ENCODE assay signal across 16 mouse cellular contexts in the genomic region with DNA sequence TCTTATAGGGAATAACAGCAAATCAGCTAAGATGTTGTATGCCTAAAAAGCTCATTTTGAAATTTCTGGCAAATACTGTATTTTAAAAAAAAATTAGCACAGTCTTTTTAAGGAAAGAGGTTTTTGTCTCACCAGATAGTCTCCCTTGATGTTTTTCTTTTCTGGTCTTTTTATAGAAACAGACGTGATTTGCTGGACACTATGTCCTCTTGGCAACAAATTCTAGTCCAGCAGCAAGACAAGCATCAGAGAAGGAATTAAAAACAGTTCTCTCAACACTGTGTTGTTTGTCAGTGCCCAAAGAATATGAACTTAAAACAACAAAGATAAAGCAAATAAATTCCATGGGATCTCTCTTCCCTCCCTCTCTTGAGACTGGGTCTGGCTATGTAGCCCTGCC.
DNase-seq lines count a peak whose midpoint lies in the region; ATAC-seq and TF ChIP-seq lines count a peak whose summit lies in the region.
"Had no signal": no experiment of that assay in that cellular context is flagged by ENCODE, and none has a peak within 500 bp of the region (broad histone marks: within the 10 kb centered on the region; RNA-seq: fewer than 3 reads in every experiment).

No protein-coding gene starts in this region.

- WGBS in heart, embryonic 11.5 days (ENCODE audit: insufficient replicate concordance), result 18% methylated on average over 1 of the region's 1 CpGs
- 40% methylated on average over 1 of the region's 1 CpGs for WGBS in kidney, adult 2 months
- WGBS in lung, postnatal 0 days, result 42% methylated on average over 1 of the region's 1 CpGs
- WGBS in lung, adult 2 months, result 29% methylated on average over 1 of the region's 1 CpGs

- H3K4me2 ChIP-seq in heart, embryonic 11.5 days, result no peak overlapping the region
- no peak overlapping the region for H3K4me2 ChIP-seq in lung, postnatal 0 days (replicated peaks; ENCODE audit: low read depth, low read length)
- H3K4me2 ChIP-seq: forebrain, embryonic 12.5 days; liver, embryonic 12.5 days; midbrain, embryonic 12.5 days had no signal

- H3K4me3 ChIP-seq in heart, embryonic 11.5 days (ENCODE audit: low read depth, low read length), result no peak overlapping the region
- no peak overlapping the region for H3K4me3 ChIP-seq in kidney, adult 2 months (ENCODE audit: insufficient read depth, low read depth, low read length)
- no peak overlapping the region for H3K4me3 ChIP-seq in lung, postnatal 0 days (ENCODE audit: low read depth, low read length)
- no peak overlapping the region for H3K4me3 ChIP-seq in lung, adult 2 months (replicated peaks; ENCODE audit: extremely low read depth, low read depth, low read length)
- H3K4me3 ChIP-seq: forebrain, embryonic 12.5 days; liver, embryonic 12.5 days; midbrain, embryonic 12.5 days had no signal

- no peak for TF ChIP-seq CTCF in kidney, adult 2 months (conservative IDR thresholded peaks at IDR 0.05; ENCODE audit: insufficient read depth, insufficient read length, low read depth, low read length)
- no peak for TF ChIP-seq CTCF in lung, postnatal 0 days (IDR thresholded peaks at IDR 0.05)
- no peak for TF ChIP-seq CTCF in lung, adult 2 months (IDR thresholded peaks at IDR 0.05; ENCODE audit: insufficient read depth, low read length)

- no peaks in the 10 kb centered on the region for H3K36me3 ChIP-seq in heart, embryonic 11.5 days (ENCODE audit: control insufficient read depth, insufficient read depth, low read length)
- H3K36me3 ChIP-seq in kidney, adult 2 months (ENCODE audit: control insufficient read depth, insufficient read depth, low read length), result no peaks in the 10 kb centered on the region
- no peaks in the 10 kb centered on the region for H3K36me3 ChIP-seq in lung, postnatal 0 days (ENCODE audit: insufficient read depth, low read length)
- H3K36me3 ChIP-seq: forebrain, embryonic 12.5 days; liver, embryonic 12.5 days; midbrain, embryonic 12.5 days had no signal

- peak; percentile 49 to 68 for DNase-seq in heart, adult 18-20 months
- DNase-seq in kidney, adult 2 months, result peak; percentile 44
- no peak for DNase-seq in kidney, postnatal 25 days
- DNase-seq in lung, postnatal 0 days (ENCODE audit: low spot score), result peak; percentile 80
- DNase-seq in lung, adult 2 months, result no peak
- peak; percentile 46 for DNase-seq in skeletal muscle tissue, adult 2 months (ENCODE audit: low read depth, low spot score)
- DNase-seq in frontal cortex, postnatal 36 days (ENCODE audit: low spot score in 2 of 2), result no peak
- DNase-seq: cerebellum, adult 8-10 months; kidney, adult 8-10 months; retina, postnatal 1 day; right cerebral cortex, postnatal 4 days; thymus, postnatal 36 days had no signal

- no peaks in the 10 kb centered on the region for H3K9me3 ChIP-seq in heart, embryonic 11.5 days (replicated peaks; ENCODE audit: control insufficient read depth, low read length)
- no peaks in the 10 kb centered on the region for H3K9me3 ChIP-seq in lung, postnatal 0 days (ENCODE audit: low read length)
- H3K9me3 ChIP-seq: forebrain, embryonic 12.5 days; liver, embryonic 12.5 days; midbrain, embryonic 12.5 days had no signal

- no peak overlapping the region for H3K9ac ChIP-seq in heart, embryonic 11.5 days (ENCODE audit: low read depth, low read length)
- H3K9ac ChIP-seq in lung, postnatal 0 days (replicated peaks; ENCODE audit: low read depth), result no peak overlapping the region
- H3K9ac ChIP-seq: forebrain, embryonic 12.5 days; liver, embryonic 12.5 days; midbrain, embryonic 12.5 days had no signal

- H3K27ac ChIP-seq in heart, embryonic 11.5 days (ENCODE audit: low read depth, low read length), result no peak overlapping the region
- 0 out of 2 replicates have a peak overlapping the region, but pooled peaks have one; percentile 45 for H3K27ac ChIP-seq in kidney, adult 2 months (ENCODE audit: insufficient read depth, low read depth, low read length)
- H3K27ac ChIP-seq in lung, postnatal 0 days (ENCODE audit: low read length), result no peak overlapping the region
- H3K27ac ChIP-seq: forebrain, embryonic 12.5 days; liver, embryonic 12.5 days; midbrain, embryonic 12.5 days had no signal

- TF ChIP-seq POLR2A in kidney, adult 2 months (IDR thresholded peaks at IDR 0.05; ENCODE audit: low read depth, low read length), result no peak
- no peak for TF ChIP-seq POLR2A in lung, adult 2 months (IDR thresholded peaks at IDR 0.05; ENCODE audit: borderline replicate concordance, extremely low read depth, low read depth, low read length)

- ATAC-seq in heart, embryonic 11.5 days (replicated peaks; ENCODE audit: insufficient number of reproducible peaks, low FRiP score, low TSS enrichment), result no peak
- peak; percentile 30 for ATAC-seq in lung, postnatal 0 days
- ATAC-seq: liver, embryonic 12.5 days had no signal

- no peaks in the 10 kb centered on the region for H3K27me3 ChIP-seq in heart, embryonic 11.5 days (ENCODE audit: control insufficient read depth, insufficient read depth, low read length)
- H3K27me3 ChIP-seq in kidney, adult 2 months (replicated peaks; ENCODE audit: control insufficient read depth, insufficient read depth, low read length), result no peaks in the 10 kb centered on the region
- H3K27me3 ChIP-seq in lung, postnatal 0 days (replicated peaks; ENCODE audit: insufficient read depth, low read length), result no peaks in the 10 kb centered on the region
- H3K27me3 ChIP-seq: forebrain, embryonic 12.5 days; liver, embryonic 12.5 days; midbrain, embryonic 12.5 days had no signal

- TF ChIP-seq EP300 in lung, postnatal 0 days (IDR thresholded peaks at IDR 0.05), result peak; percentile 63

- H3K4me1 ChIP-seq in heart, embryonic 11.5 days (ENCODE audit: control insufficient read depth, insufficient read depth, low read length), result peaks cover 9% of the 10 kb centered on the region; the same call in 1 of the 2 replicates
- no peaks in the 10 kb centered on the region for H3K4me1 ChIP-seq in kidney, adult 2 months (ENCODE audit: control insufficient read depth, insufficient read depth, low read length)
- H3K4me1 ChIP-seq in lung, postnatal 0 days (ENCODE audit: insufficient read depth, low read depth, low read length), result 0 out of 2 replicates have a peak, but pooled peaks cover 4% of the 10 kb centered on the region
- H3K4me1 ChIP-seq in lung, adult 2 months (ENCODE audit: control insufficient read depth, insufficient read depth, low read length), result peaks cover 8% of the 10 kb centered on the region
- H3K4me1 ChIP-seq: forebrain, embryonic 12.5 days; midbrain, embryonic 12.5 days had no signal

Comparison
In these comparisons a context has a peak if more than half of its experiments do, and no peak if none do; other contexts are left out.
1. DNase-seq: peak in heart, adult 18-20 months (2 of 2), kidney, adult 2 months (single experiment), lung, postnatal 0 days (single experiment) and skeletal muscle tissue, adult 2 months (single experiment); none in kidney, postnatal 25 days (0 of 2), lung, adult 2 months (single experiment) and frontal cortex, postnatal 36 days (0 of 2).